Mouse (Mus musculus) midbrain, embryonic 13.5 days (tissue): ENCODE data around the gene Smc1b. TPM values are rescaled to one million over a fixed set of nuclear protein-coding genes. Genes with fewer than 3 reads are reported as not detected.
A peak's percentile ranks its signal among the peaks of the same experiment; 100 is the strongest.

Experiments used
- ATAC-seq: fragments of 200-750 bp; cut with Nextera tagmentation; 2 replicates; pipeline ENCODE4 v1.8.0; 2017; ENCODE audit warnings: mild to moderate bottlenecking, moderate TSS enrichment, moderate library complexity
- H3K27ac ChIP-seq: fragments of 300-500 bp; sonication (generic); 2 replicates; pipeline ENCODE4 v1.5.1; 2015; ENCODE audit warnings: inconsistent platforms, mild to moderate bottlenecking, moderate library complexity
- H3K27me3 ChIP-seq: fragments of 300-500 bp; sonication (generic); 2 replicates; pipeline ENCODE4 v1.6.1; 2015; ENCODE audit warnings: mild to moderate bottlenecking, inconsistent platforms
- H3K36me3 ChIP-seq: fragments of 300-500 bp; sonication (generic); 2 replicates; pipeline ENCODE4 v1.6.1; 2015; ENCODE audit warnings: mild to moderate bottlenecking, inconsistent platforms
- H3K4me1 ChIP-seq: fragments of 300-500 bp; sonication (generic); replicated peaks from 2 replicates; pipeline ENCODE4 v1.6.1; 2015; ENCODE audit warnings: inconsistent platforms
- H3K4me2 ChIP-seq: fragments of 300-500 bp; sonication (generic); replicated peaks from 2 replicates; pipeline ENCODE4 v1.6.1; 2015; ENCODE audit warnings: moderate library complexity, mild to moderate bottlenecking, inconsistent platforms
- H3K4me3 ChIP-seq: fragments of 300-500 bp; sonication (generic); replicated peaks from 2 replicates; pipeline ENCODE4 v1.5.1; 2015; ENCODE audit warnings: mild to moderate bottlenecking, inconsistent platforms
- H3K9ac ChIP-seq: fragments of 300-500 bp; sonication (generic); replicated peaks from 2 replicates; pipeline ENCODE4 v1.6.1; 2015; ENCODE audit warnings: mild to moderate bottlenecking, inconsistent platforms
- H3K9me3 ChIP-seq: fragments of 300-500 bp; sonication (generic); 2 replicates; pipeline ENCODE4 v1.6.1; 2016; ENCODE audit warnings: mild to moderate bottlenecking, inconsistent platforms
- WGBS: fragments of 180-500 bp; shearing (Covaris S2); methylation state at CpG from one replicate; pipeline ENCODE4 v1.1.7; 2015; 5-methylcytosine and 5-hydroxymethylcytosine counted together
- polyA plus RNA-seq: library from polyadenylated mRNA; unstranded; fragments of >200 nt; fragmentation: Nextera tagmentation; extraction: Ambion mirVana; gene quantifications from 2 replicates; pipeline ENCODE4 v1.2.1, GENCODE M21; 2015

Gene Smc1b
- polyA plus RNA-seq, 1 experiment from 2014 or later: 0.07 TPM

DNA sequence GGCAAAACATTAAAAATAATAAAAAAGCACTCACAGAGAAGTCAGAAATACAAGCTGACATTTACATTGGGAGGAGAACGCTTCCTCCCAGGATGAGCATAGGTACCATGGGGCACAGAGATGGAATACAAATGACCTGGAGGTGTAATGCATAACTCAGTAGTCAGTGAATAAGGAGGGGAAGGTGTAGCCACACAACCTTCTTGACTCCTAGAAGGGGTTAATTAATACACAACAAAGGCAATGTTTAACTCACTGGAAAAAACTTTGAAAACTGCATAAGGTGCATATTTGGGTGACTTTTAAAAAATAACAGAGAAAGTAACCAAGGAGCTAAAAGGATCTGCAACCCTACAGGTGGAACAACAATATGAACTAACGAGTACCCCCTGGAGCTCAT lies 59.1 kb downstream of the Smc1b start:
- no peak overlapping the region for H3K27ac ChIP-seq
- WGBS: 90% methylated on average over 2 of the region's 2 CpGs
- no peak for ATAC-seq

DNA sequence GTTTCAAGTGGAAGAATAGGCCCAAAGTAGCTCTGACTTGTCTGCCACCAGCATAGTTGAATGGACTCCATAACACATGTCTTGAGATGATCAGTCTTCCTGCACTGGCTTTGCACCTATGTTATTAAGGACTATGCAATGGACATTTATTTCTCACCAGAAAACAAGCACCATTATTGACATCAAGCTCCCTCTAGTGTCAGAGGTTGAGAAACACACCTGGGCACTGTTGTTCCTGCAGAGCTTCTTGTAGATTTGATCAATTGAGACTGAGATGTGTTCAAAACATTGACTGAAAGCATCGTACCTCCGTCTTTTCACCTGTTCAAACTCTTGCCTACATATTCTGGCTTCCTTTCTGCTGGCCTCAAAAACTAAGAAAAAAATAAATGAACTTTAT lies 61.2 kb downstream of the Smc1b start:
- Histone ChIP-seq H3K4me3 (no peak overlapping the region), H3K9ac (no peak overlapping the region), H3K4me1 (no peaks in the 10 kb centered on the region), H3K4me2 (no peak overlapping the region), H3K36me3 (no peaks in the 10 kb centered on the region), H3K27ac (no peak overlapping the region), H3K9me3 (no peaks in the 10 kb centered on the region), H3K27me3 (no peaks in the 10 kb centered on the region)
- no peak for ATAC-seq
- 48% methylated on average over 2 of the region's 2 CpGs for WGBS

More for the DNA sequence above, 59.1 kb downstream of the Smc1b start:
- Histone ChIP-seq H3K9ac (no peak overlapping the region), H3K4me1 (no peaks in the 10 kb centered on the region), H3K9me3 (no peaks in the 10 kb centered on the region), H3K4me2 (no peak overlapping the region), H3K4me3 (no peak overlapping the region), H3K27me3 (no peaks in the 10 kb centered on the region), H3K36me3 (no peaks in the 10 kb centered on the region)

DNA sequence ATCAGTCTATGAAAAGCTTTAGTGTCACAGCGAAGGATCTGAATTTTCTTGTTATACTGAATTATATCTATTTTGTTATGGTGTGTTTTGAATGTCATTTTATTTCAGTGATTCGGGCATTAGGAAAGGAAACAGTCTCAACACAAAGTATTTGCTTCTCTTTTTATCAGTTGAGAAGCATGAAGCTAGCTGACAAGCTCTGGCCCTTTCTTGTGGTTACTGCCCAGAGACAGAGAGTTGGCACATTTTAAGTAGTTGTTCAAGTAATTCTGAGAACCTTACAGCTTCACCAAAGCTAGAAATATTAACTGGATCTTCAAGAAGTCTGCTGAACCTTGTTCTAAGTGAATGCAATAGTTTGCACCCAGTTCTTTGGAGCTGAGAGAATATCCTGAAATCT lies 68.3 kb downstream of the Smc1b start:
- H3K4me1 ChIP-seq: no peaks in the 10 kb centered on the region
- no peak overlapping the region for H3K27ac ChIP-seq
- no peaks in the 10 kb centered on the region for H3K9me3 ChIP-seq
- H3K4me3 ChIP-seq: no peak overlapping the region
- H3K27me3 ChIP-seq: no peaks in the 10 kb centered on the region
- 96% methylated on average over 2 of the region's 2 CpGs for WGBS
- ATAC-seq: no peak
- no peak overlapping the region for H3K9ac ChIP-seq
- no peak overlapping the region for H3K4me2 ChIP-seq
- H3K36me3 ChIP-seq: peaks cover 26% of the 10 kb centered on the region

DNA sequence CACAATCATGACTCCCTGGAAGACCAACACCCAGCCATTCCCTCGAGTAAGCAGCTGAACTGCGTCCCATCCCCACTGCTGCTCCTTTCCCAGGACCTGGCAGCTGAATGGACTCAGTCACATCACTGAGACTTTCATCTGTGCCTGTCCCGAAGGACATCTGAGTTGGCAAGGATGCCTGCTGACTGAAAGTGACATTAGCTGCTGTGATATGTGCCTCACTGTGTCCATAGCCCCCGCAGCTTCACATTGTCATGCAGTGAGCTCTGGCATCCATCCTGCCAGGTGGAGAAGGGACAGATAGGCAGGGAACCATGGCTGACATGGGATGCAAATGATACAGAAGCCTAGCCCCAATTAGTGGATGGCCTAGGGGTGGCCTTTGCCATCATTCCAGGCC lies 76.6 kb downstream of the Smc1b start:
- H3K9ac ChIP-seq: no peak overlapping the region
- H3K4me1 ChIP-seq: no peaks in the 10 kb centered on the region
- H3K9me3 ChIP-seq: no peaks in the 10 kb centered on the region
- H3K4me2 ChIP-seq: no peak overlapping the region
- WGBS: 81% methylated on average over 4 of the region's 4 CpGs
- no peak overlapping the region for H3K27ac ChIP-seq
- H3K36me3 ChIP-seq: peaks cover 55% of the 10 kb centered on the region
- no peaks in the 10 kb centered on the region for H3K27me3 ChIP-seq
- H3K4me3 ChIP-seq: no peak overlapping the region
- no peak for ATAC-seq

DNA sequence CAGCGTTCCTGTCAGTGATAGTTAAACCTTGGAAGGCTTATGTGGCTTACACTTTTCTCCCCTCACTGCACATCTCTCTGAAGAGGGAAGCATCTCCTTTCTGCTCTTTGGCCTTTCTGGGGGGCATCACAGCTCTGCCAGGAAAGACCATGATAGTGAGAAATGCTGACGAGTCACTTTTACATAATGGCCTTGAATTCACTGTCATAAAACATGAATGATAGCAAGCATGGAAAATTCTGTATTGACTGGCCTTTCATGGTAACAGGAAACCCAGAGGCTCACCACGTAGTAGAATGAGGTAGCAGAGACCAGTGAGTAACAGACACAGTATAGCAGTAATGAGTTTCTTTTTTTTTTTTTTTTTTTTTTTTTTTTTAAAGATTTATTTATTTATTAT lies 77.7 kb downstream of the Smc1b start:
- Histone ChIP-seq H3K27ac (no peak overlapping the region), H3K4me1 (no peaks in the 10 kb centered on the region), H3K4me2 (no peak overlapping the region), H3K27me3 (no peaks in the 10 kb centered on the region), H3K9me3 (no peaks in the 10 kb centered on the region), H3K4me3 (no peak overlapping the region), H3K36me3 (peaks cover 64% of the 10 kb centered on the region), H3K9ac (no peak overlapping the region)
- 95% methylated on average over 3 of the region's 3 CpGs for WGBS
- ATAC-seq: no peak

DNA sequence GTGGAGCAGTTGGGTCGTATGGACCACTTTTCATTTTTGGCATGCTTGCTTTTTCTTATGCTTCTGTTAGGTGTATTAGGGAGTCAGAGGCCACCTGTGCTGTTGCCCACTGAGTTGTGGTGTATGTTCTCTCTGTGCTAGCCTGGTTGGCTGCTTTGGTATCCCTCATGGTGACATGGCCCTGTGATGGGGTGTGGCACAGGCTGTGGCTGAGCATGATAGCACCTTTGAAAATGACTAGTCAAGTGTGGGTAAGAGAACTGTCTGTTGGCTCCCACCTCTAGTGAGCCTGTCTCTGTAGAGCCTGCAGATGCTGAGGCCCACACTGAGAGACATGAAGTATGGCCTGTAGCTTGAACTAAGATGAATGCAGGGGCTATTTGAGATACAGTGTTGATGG lies 82.0 kb downstream of the Smc1b start:
- H3K9me3 ChIP-seq: no peaks in the 10 kb centered on the region
- no peaks in the 10 kb centered on the region for H3K27me3 ChIP-seq
- WGBS: 96% methylated on average over 1 of the region's 1 CpGs
- peaks cover 84% of the 10 kb centered on the region for H3K36me3 ChIP-seq
- no peaks in the 10 kb centered on the region for H3K4me1 ChIP-seq
- H3K9ac ChIP-seq: no peak overlapping the region
- no peak for ATAC-seq
- H3K4me3 ChIP-seq: no peak overlapping the region
- H3K4me2 ChIP-seq: no peak overlapping the region
- no peak overlapping the region for H3K27ac ChIP-seq

DNA sequence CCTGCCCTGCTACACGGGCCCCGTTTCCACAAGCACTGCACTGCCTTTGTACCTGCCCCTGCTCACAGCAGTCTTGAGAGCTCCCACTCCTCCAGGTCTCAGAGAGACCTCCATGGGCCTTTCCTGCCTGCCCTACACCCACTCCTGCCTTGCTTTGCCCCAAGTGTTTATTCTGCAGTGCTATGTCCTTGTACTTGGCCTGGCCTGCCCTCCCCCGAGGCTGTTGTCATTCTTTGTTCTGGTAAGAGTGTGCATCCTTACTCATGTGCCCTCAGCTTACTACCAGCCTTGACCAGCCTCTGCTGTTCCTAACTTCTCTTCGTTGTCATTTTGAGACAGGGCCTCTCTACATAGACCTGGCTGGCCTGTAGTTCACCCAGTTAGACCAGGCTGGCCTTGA lies 83.9 kb downstream of the Smc1b start:
- peaks cover 10% of the 10 kb centered on the region for H3K4me1 ChIP-seq
- no peak overlapping the region for H3K27ac ChIP-seq
- peaks cover 70% of the 10 kb centered on the region for H3K36me3 ChIP-seq
- no peak for ATAC-seq
- H3K4me3 ChIP-seq: no peak overlapping the region
- no peak overlapping the region for H3K9ac ChIP-seq
- WGBS: 88% methylated on average over 4 of the region's 4 CpGs
- H3K27me3 ChIP-seq: no peaks in the 10 kb centered on the region
- H3K4me2 ChIP-seq: no peak overlapping the region
- no peaks in the 10 kb centered on the region for H3K9me3 ChIP-seq

DNA sequence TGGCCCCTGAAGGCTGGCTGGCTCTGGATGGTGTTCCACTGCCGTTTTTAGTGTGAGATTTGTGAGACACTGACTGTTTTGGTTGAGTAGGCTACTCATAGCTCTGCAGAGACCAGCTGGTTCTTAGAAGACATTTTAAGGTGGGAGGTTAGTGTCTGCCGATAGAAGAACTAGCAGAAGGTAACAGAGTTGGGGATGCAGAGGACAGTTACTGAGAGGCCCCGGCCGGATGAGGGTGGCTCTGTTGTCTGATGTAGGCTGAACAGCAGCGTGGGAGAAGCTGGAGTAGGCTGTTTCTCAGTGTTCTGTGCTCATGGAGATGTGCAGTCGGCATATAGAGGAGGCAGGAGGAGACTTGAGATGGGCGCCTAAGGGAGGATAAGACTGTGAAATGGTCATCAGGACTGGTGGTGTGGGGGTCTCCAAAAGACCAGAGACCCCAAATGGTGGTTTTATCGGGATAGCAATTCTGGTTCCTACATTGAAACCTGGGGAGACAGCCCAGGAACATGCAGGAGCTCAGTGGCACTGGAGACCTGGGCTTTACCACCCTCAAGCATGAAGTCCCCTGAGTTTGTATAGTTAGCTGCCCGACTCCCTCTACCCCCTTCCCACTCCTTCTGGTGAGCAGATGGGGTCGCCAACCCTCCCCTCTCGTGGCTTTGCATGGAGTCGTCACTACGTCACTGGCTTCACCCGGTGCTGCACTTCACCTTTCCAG lies 85.4 kb downstream of the Smc1b start:
- Histone ChIP-seq H3K27ac (no peak overlapping the region), H3K9ac (no peak overlapping the region), H3K9me3 (no peaks in the 10 kb centered on the region), H3K27me3 (no peaks in the 10 kb centered on the region), H3K4me2 (no peak overlapping the region), H3K36me3 (peaks cover 57% of the 10 kb centered on the region), H3K4me1 (peaks cover 25% of the 10 kb centered on the region), H3K4me3 (no peak overlapping the region)
- 92% methylated on average over 14 of the region's 14 CpGs for WGBS
- no peak for ATAC-seq

DNA sequence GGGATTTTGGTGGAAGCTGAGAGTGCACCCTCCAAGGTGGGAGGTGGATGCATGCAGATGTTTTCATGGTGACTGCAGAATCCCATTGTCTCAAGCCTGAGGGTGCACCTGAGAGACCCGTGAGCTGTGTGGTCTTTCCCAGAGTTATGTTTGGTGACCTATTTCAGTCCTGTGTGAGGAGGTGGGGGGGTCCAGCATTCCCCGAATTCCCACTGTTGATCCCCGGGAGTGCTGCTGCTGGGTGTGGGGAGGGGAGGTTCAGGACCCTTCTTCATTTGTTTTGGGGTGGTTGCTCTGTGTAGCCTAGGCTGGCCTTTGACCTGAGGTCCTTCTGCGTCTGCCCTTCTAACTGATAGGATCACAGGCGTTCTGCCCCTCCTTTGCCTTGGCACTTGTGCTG lies 88.0 kb downstream of the Smc1b start:
- H3K36me3 ChIP-seq: peaks cover 32% of the 10 kb centered on the region
- H3K9me3 ChIP-seq: no peaks in the 10 kb centered on the region
- no peak for ATAC-seq
- H3K4me2 ChIP-seq: no peak overlapping the region
- peak overlapping the region; percentile 2; the same call in 1 of the 2 replicates for H3K9ac ChIP-seq
- no peak overlapping the region for H3K4me3 ChIP-seq
- H3K27ac ChIP-seq: no peak overlapping the region
- WGBS: 74% methylated on average over 5 of the region's 5 CpGs
- H3K27me3 ChIP-seq: no peaks in the 10 kb centered on the region
- peaks cover 33% of the 10 kb centered on the region for H3K4me1 ChIP-seq

DNA sequence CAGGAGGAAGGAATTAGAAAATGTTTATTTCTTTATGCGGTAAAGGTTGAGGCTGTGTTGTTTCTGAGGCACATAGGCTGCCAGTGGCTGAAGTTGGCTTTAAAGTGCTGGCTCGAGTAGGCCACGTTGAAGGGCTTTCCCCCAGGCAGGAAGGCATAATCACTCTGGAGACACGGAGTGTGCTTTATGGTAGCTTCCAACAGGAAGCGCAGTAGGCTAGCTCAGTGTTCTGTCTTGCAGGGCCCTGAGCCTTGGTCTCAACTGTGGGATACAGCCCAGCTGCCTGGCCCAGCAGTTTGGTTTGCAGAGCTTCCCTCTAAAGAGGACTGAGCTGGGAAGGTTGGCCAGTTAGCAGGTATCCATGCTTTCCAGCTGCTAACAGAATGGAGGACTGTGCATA lies 88.6 kb downstream of the Smc1b start:
- H3K4me3 ChIP-seq: no peak overlapping the region
- H3K27me3 ChIP-seq: no peaks in the 10 kb centered on the region
- no peaks in the 10 kb centered on the region for H3K9me3 ChIP-seq
- H3K9ac ChIP-seq: 0 out of 2 replicates have a peak overlapping the region, but pooled peaks have one; percentile 29
- H3K27ac ChIP-seq: peak overlapping the region; percentile 69
- peaks cover 37% of the 10 kb centered on the region for H3K4me1 ChIP-seq
- no peak for ATAC-seq
- H3K36me3 ChIP-seq: peaks cover 26% of the 10 kb centered on the region
- no peak overlapping the region for H3K4me2 ChIP-seq
- WGBS: 60% methylated on average over 5 of the region's 5 CpGs

DNA sequence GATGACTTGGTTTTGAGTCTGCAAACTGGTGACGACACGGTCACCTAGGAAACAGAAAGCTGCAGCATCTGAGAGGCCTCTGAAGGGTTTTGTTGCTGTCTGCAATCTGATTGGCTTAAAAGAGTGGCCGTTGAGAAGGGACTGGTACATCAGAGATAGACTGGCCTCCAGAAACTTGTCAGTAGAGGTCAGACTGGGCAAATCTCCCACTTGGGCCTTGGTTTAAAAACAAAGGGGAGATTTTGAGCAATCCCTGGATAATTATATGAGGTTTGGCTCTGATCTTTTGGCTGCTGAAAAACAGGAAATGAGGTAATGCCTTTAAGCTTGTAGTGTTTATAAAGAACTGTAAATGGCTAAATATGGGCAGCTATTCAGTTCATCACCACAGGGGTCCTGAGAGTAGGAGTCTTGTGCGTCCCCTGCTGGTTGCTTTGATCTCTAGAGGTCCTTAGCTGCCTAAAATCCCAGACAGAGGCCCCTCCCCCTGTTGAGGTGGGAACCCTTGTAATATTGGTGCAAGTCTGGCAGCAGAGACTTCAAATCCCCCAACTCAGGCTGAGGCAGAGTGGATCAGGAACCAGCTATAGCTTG lies 89.3 kb downstream of the Smc1b start:
- 0 out of 2 replicates have a peak overlapping the region, but pooled peaks have one; percentile 5 for H3K4me2 ChIP-seq
- H3K4me1 ChIP-seq: peaks cover 44% of the 10 kb centered on the region
- H3K36me3 ChIP-seq: peaks cover 19% of the 10 kb centered on the region
- no peaks in the 10 kb centered on the region for H3K27me3 ChIP-seq
- 7% methylated on average over 4 of the region's 4 CpGs for WGBS
- peak; percentile 76 for ATAC-seq
- peak overlapping the region; percentile 69 for H3K27ac ChIP-seq
- H3K9me3 ChIP-seq: no peaks in the 10 kb centered on the region
- H3K9ac ChIP-seq: no peak overlapping the region
- H3K4me3 ChIP-seq: no peak overlapping the region

DNA sequence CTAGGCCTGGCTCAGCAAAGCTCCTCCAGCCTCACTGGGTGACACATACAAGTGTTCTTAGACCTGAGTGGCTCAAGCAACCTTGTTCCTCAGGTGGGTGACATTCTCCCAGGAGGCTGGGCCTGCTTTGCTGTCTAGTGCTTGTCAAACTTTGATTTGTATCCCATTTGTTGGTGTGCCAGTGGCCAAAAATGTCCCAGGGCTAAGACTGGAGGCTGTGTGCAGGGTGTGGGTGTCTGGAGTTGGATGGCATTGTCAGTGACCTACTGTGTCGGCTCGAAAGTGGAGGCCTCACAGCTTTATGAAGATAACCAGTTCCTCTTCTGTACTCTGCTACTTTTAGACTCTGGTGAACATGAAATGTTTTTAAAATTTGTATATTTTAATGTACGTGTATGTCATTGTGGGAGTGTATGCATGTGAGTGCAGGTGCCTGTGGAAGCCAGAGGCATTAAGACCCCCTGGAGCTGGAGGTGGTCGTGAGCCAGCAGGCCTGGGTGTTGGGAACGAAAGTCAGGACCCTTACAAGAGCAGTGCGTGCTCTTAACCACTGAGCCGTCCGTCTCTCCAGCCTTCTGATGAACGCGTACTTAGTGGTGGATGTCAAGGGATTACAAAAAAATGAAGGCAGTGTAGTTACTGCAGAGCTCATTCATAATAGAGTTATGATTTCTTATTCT lies 90.1 kb downstream of the Smc1b start:
- H3K9me3 ChIP-seq: no peaks in the 10 kb centered on the region
- H3K4me3 ChIP-seq: no peak overlapping the region
- peaks cover 13% of the 10 kb centered on the region for H3K36me3 ChIP-seq
- no peak for ATAC-seq
- peaks cover 48% of the 10 kb centered on the region for H3K4me1 ChIP-seq
- no peaks in the 10 kb centered on the region for H3K27me3 ChIP-seq
- H3K4me2 ChIP-seq: no peak overlapping the region
- peak overlapping the region; percentile 69 for H3K27ac ChIP-seq
- H3K9ac ChIP-seq: no peak overlapping the region
- WGBS: 73% methylated on average over 10 of the region's 10 CpGs
